Mouse (Mus musculus) brain, adult 10 weeks (tissue): ENCODE measurements around the gene Slc2a10. TPM values are rescaled to one million over a fixed set of nuclear protein-coding genes. Genes with fewer than 3 reads are reported as not detected.

Source experiments
- polyA plus RNA-seq: library from polyadenylated mRNA; stranded (reverse); fragments of 350-450 nt; fragmentation: Illumina TruSeq; extraction: RNeasy Lipid Tissue Mini Kit (QIAGEN cat#74804); gene quantifications from one replicate; pipeline ENCODE4 v1.2.3, GENCODE M21; 2015; ENCODE audit warnings: low read depth, low replicate concordance

Gene Slc2a10
- 1.1 TPM for polyA plus RNA-seq

DNA sequence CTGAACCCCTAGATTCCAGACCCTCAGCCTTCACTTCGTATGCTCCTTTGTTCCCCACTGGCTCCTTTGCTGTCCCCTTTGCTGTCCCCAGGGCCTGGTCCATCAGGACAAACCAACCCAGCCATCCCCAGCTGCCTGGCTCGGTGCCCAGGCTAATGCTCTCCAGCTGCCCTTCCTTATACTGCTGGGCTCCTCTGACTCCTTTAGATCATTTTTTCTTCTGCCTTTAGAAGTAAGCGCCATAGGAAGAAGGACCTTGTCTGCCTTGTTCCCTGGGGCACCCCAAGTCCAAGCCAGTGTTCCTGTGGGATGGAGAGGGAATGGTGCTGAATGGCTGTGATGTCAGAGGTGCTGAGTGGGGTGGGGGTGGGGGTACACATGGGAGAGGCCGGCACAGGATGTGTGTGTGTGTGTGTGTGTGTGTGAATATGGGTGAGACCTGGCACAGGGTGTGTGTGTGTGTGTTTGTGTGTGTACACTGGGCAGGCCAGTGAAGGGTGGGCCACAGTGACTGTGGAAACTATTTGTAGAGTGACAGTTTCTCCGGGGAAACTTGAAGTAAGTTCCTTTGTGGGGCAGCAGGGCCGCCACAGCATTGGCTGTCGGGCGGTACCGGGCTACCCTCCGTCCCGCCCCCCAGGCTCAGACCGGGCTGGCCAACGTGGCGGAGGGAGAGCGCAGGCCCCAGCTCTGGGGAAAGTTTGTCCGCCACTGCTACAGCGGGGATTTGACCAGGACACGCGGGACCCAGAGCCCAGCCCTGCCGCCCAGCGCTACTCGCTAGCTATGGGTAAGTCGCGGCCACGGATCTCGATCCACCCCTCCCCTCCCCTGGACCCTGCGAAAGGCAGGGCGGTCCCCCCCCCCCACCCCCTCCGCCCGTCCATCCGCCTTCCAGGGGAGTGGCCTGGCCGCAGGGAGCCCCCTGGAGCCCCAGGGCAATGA, at the start of gene Slc2a10:
TSS of gene Slc2a10 (plus strand) at position 529 of the 945 bp plus-strand sequence.

GRCm38 (mm10) chr2:165473003-165473402, 30.6 kb upstream of the Slc2a10 start, which contains the start of gene Slc13a3:
TSS of gene Slc13a3 (minus strand) at chr2:165473230.

DNA sequence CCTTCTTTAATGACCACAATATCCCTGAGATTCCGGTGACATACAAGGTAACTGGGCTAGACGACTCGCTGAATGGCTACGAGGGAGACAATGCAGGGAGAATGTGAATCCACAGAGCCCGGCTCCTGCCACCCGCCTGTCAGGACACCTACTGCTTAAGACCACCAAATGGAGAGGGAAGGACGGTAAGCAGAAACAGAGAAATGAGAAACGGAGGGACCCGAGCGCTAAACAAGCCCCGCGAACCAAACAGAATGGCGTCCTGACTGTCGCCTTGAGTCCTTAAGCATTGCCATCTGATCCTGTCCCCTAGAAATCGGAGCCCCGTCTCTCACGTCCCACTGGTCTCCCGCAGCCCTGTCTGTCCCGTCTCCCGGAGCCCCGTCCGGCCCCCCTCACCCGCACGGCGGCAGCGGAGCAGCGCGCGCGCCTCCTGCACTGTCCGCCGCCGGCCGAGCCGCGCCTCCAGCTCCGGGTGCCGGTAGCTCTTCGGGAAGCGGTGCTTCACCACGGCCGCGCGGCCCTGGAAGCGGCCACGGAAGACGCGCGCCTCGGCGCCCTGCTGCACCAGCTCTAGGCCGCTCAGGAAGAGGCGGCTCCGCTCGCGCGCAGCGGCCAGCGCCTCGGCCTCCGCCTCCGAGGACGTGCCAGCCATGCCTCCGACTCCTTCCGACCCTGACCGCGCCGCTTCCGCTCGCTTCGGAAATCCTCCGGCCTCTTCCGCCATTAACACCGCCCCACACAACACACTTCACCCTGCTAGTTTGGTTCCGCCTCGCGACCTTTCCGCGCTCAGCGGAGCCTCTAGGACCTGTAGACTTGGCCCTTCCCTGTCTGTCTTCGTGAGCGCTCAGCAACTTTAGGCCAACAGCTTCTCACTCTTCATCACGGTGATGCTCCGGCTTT, 10.7 kb upstream of the Slc2a10 start, which contains the start of gene Trp53rka:
TSS of gene Trp53rka (minus strand) at position 677 of the 906 bp plus-strand sequence.

Other genes with a start within 250 kb of the Slc2a10 start
- 51.4 TPM for gene Slc35c2, start 215.9 kb upstream of the Slc2a10 start, polyA plus RNA-seq
- gene Elmo2, start 177.3 kb upstream of the Slc2a10 start, polyA plus RNA-seq, result 110 TPM
- gene Zfp663, start 135.1 kb upstream of the Slc2a10 start, polyA plus RNA-seq, result not detected
- 6.1 TPM for gene Zfp334, start 115.5 kb upstream of the Slc2a10 start, polyA plus RNA-seq
- gene Ocstamp, start 103.4 kb upstream of the Slc2a10 start, polyA plus RNA-seq, result not detected
- 10.8 TPM for gene Slc13a3, start 30.6 kb upstream of the Slc2a10 start, polyA plus RNA-seq
- 21.6 TPM for gene Trp53rka, start 10.5 kb upstream of the Slc2a10 start, polyA plus RNA-seq
- gene Eya2, start 91.2 kb downstream of the Slc2a10 start, polyA plus RNA-seq, result 1.9 TPM